Mouse (Mus musculus) MEL (cell line): Measurements from ENCODE around the gene Rassf3. TPM values are rescaled to one million over a fixed set of nuclear protein-coding genes. Genes with fewer than 3 reads are reported as not detected.

Source experiments
- DNase-seq: peaks from one replicate; pipeline ENCODE4 v3.0.0; 2011; ENCODE audit warnings: low read depth, low spot score
- H3K27ac ChIP-seq: 2 replicates; pipeline ENCODE4 v1.5.1; 2012; ENCODE audit warnings: low read depth, mild to moderate bottlenecking, control low read depth, low read length, moderate library complexity; ENCODE audit not compliant: control insufficient read depth
- H3K27me3 ChIP-seq, 2 experiments: fragments of 150-350 bp in 1 of 2; sonication (generic) in 1 of 2; 2 replicates each; pipeline ENCODE4 v1.6.1; 2012; ENCODE audit warnings: low read length in 2 of 2, mild to moderate bottlenecking in 2 of 2, improper control_type of control experiment in 1 of 2, moderate library complexity in 1 of 2; ENCODE audit not compliant: insufficient read depth in 2 of 2, control insufficient read depth in 1 of 2
- H3K36me3 ChIP-seq, 2 experiments: 2 replicates each; pipeline ENCODE4 v1.6.1; 2012 to 2014; ENCODE audit warnings: low read length in 2 of 2, improper control_type of control experiment in 1 of 2, inconsistent platforms in 1 of 2, mild to moderate bottlenecking in 1 of 2; ENCODE audit not compliant: insufficient read depth in 2 of 2, control insufficient read depth in 1 of 2
- H3K4me1 ChIP-seq, 2 experiments: fragments of 150-350 bp in 1 of 2; sonication (generic) in 1 of 2; 2 replicates each; pipeline ENCODE4 v1.6.1; 2012; ENCODE audit warnings: low read length in 2 of 2, improper control_type of control experiment in 1 of 2, mild to moderate bottlenecking in 1 of 2; ENCODE audit not compliant: insufficient read depth in 2 of 2, control insufficient read depth in 1 of 2
- H3K4me3 ChIP-seq, 2 experiments: fragments of 150-350 bp in 1 of 2; sonication (generic) in 1 of 2; 2 replicates each; pipeline ENCODE4 v1.5.1; 2012; ENCODE audit warnings: low read depth in 2 of 2, low read length in 2 of 2, mild to moderate bottlenecking in 2 of 2, moderate library complexity in 2 of 2, control low read depth in 1 of 2, improper control_type of control experiment in 1 of 2; ENCODE audit not compliant: control insufficient read depth in 1 of 2, insufficient read depth in 1 of 2
- H3K79me2 ChIP-seq: 2 replicates; pipeline ENCODE4 v1.6.1; 2012; ENCODE audit warnings: mild to moderate bottlenecking, low read length, moderate library complexity; ENCODE audit not compliant: control insufficient read depth, poor library complexity, insufficient read depth
- H3K9ac ChIP-seq: 2 replicates; pipeline ENCODE4 v1.6.1; 2012; ENCODE audit warnings: low read depth, mild to moderate bottlenecking, control low read depth, low read length, moderate library complexity; ENCODE audit not compliant: control insufficient read depth, poor library complexity, severe bottlenecking
- H3K9me3 ChIP-seq: fragments of 150-350 bp; sonication (generic); replicated peaks from 2 replicates; pipeline ENCODE4 v1.6.1; 2012; ENCODE audit warnings: mild to moderate bottlenecking, low read length, improper control_type of control experiment, moderate library complexity; ENCODE audit not compliant: insufficient read depth
- BHLHE40 ChIP-seq: IDR thresholded peaks from 2 replicates; pipeline ENCODE4 v1.6.1; 2012; ENCODE audit warnings: low read depth, mild to moderate bottlenecking, inconsistent platforms, low read length, improper control_type of control experiment, borderline replicate concordance
- CHD2 ChIP-seq: IDR thresholded peaks from 2 replicates; pipeline ENCODE4 v1.6.1; 2011; ENCODE audit warnings: low read length, improper control_type of control experiment
- E2F4 ChIP-seq: IDR thresholded peaks from 2 replicates; pipeline ENCODE4 v1.6.1; 2011; ENCODE audit warnings: low read depth, low read length, improper control_type of control experiment, borderline replicate concordance
- EP300 ChIP-seq, 2 experiments: IDR thresholded peaks; 2 replicates each; pipeline ENCODE4 v1.6.1; 2011; ENCODE audit warnings: improper control_type of control experiment in 2 of 2, low read length in 2 of 2, low read depth in 1 of 2, mild to moderate bottlenecking in 1 of 2
- ETS1 ChIP-seq: IDR thresholded peaks from 2 replicates; pipeline ENCODE4 v1.6.1; 2012; ENCODE audit warnings: low read depth, mild to moderate bottlenecking, inconsistent platforms, low read length, improper control_type of control experiment, moderate library complexity
- GATA1 ChIP-seq: IDR thresholded peaks from 2 replicates; pipeline ENCODE4 v1.6.1; 2011; ENCODE audit warnings: low read depth, low read length, improper control_type of control experiment
- JUND ChIP-seq: IDR thresholded peaks from 2 replicates; pipeline ENCODE4 v1.6.1; 2011; ENCODE audit warnings: low read depth, mild to moderate bottlenecking, improper control_type of control experiment, low read length
- MAFK ChIP-seq: IDR thresholded peaks from 2 replicates; pipeline ENCODE4 v1.6.1; 2011; ENCODE audit warnings: low read depth, mild to moderate bottlenecking, low read length, improper control_type of control experiment, borderline replicate concordance
- MAX ChIP-seq: IDR thresholded peaks from 2 replicates; pipeline ENCODE4 v1.6.1; 2011; ENCODE audit warnings: low read length, improper control_type of control experiment
- MAZ ChIP-seq: IDR thresholded peaks from 2 replicates; pipeline ENCODE4 v1.6.1; 2012; ENCODE audit warnings: low read depth, mild to moderate bottlenecking, inconsistent platforms, low read length, improper control_type of control experiment
- MEF2A ChIP-seq: IDR thresholded peaks from 2 replicates; pipeline ENCODE4 v1.6.1; 2014; ENCODE audit warnings: low read depth, mild to moderate bottlenecking, inconsistent platforms, low read length, improper control_type of control experiment; ENCODE audit not compliant: poor library complexity, insufficient replicate concordance, severe bottlenecking; ENCODE audit errors: extremely low read depth
- MXI1 ChIP-seq: IDR thresholded peaks from 2 replicates; pipeline ENCODE4 v1.6.1; 2011; ENCODE audit warnings: mild to moderate bottlenecking, low read depth, low read length, improper control_type of control experiment
- MYC ChIP-seq: IDR thresholded peaks from 2 replicates; pipeline ENCODE4 v1.6.1; 2011; ENCODE audit warnings: low read depth, mild to moderate bottlenecking, low read length, improper control_type of control experiment, moderate library complexity
- NELFE ChIP-seq: IDR thresholded peaks from 2 replicates; pipeline ENCODE4 v1.6.1; 2011; ENCODE audit warnings: low read depth, low read length, improper control_type of control experiment
- NRF1 ChIP-seq: IDR thresholded peaks from 2 replicates; pipeline ENCODE4 v1.6.1; 2014; ENCODE audit warnings: low read depth, mild to moderate bottlenecking, inconsistent platforms, low read length, improper control_type of control experiment, moderate library complexity; ENCODE audit not compliant: poor library complexity, insufficient read depth, severe bottlenecking
- POLR2AphosphoS2 ChIP-seq: IDR thresholded peaks from 2 replicates; pipeline ENCODE4 v1.6.1; 2011; ENCODE audit warnings: low read length, improper control_type of control experiment
- RCOR1 ChIP-seq: IDR thresholded peaks from 2 replicates; pipeline ENCODE4 v1.6.1; 2012; ENCODE audit warnings: low read depth, mild to moderate bottlenecking, inconsistent platforms, low read length, improper control_type of control experiment
- SIN3A ChIP-seq: IDR thresholded peaks from 2 replicates; pipeline ENCODE4 v1.6.1; 2012; ENCODE audit warnings: low read length, improper control_type of control experiment, inconsistent platforms
- TAL1 ChIP-seq: IDR thresholded peaks from 2 replicates; pipeline ENCODE4 v1.6.1; 2012; ENCODE audit warnings: mild to moderate bottlenecking, inconsistent platforms, low read length, moderate library complexity, mixed read lengths
- TCF12 ChIP-seq: IDR thresholded peaks from 2 replicates; pipeline ENCODE4 v1.6.1; 2014; ENCODE audit warnings: low read depth, mild to moderate bottlenecking, inconsistent platforms, low read length, improper control_type of control experiment, moderate library complexity
- UBTF ChIP-seq: IDR thresholded peaks from 2 replicates; pipeline ENCODE4 v1.6.1; 2012; ENCODE audit warnings: low read depth, mild to moderate bottlenecking, inconsistent platforms, low read length, improper control_type of control experiment, moderate library complexity, borderline replicate concordance; ENCODE audit not compliant: insufficient read depth
- USF1 ChIP-seq: IDR thresholded peaks from 2 replicates; pipeline ENCODE4 v1.6.1; 2014; ENCODE audit warnings: low read depth, mild to moderate bottlenecking, inconsistent platforms, low read length, improper control_type of control experiment, moderate library complexity
- ZC3H11A ChIP-seq: IDR thresholded peaks from 2 replicates; pipeline ENCODE4 v1.6.1; 2012; ENCODE audit warnings: low read depth, mild to moderate bottlenecking, inconsistent platforms, low read length, improper control_type of control experiment
- ZKSCAN1 ChIP-seq: IDR thresholded peaks from 2 replicates; pipeline ENCODE4 v1.6.1; 2012; ENCODE audit warnings: low read depth, mild to moderate bottlenecking, inconsistent platforms, low read length, improper control_type of control experiment, moderate library complexity
- ZMIZ1 ChIP-seq: IDR thresholded peaks from 2 replicates; pipeline ENCODE4 v1.6.1; 2012; ENCODE audit warnings: low read depth, mild to moderate bottlenecking, inconsistent platforms, low read length, improper control_type of control experiment, moderate library complexity
- polyA plus RNA-seq, 2 experiments: library from polyadenylated mRNA; stranded (reverse) in 1 of 2; unstranded in 1 of 2; fragments of >175 nt in 1 of 2; fragments of >200 nt in 1 of 2; gene quantifications; 2 replicates each; pipeline versions ENCODE4 v1.2.1 to v1.2.4; 2012; ENCODE audit warnings: low replicate concordance in 2 of 2, low read depth in 1 of 2; ENCODE audit not compliant: insufficient read length in 2 of 2, insufficient read depth in 1 of 2, missing spikeins in 1 of 2
- total RNA-seq: library from RNA; depleted of rRNA; stranded (reverse); fragments of 300-350 nt; gene quantifications from 2 replicates; pipeline ENCODE4 v1.2.3, GENCODE M21; 2012

Rassf3 gene
- total and polyA plus RNA-seq, 3 experiments: 9.2 to 15.8 TPM; not detected in 1

- Histone ChIP-seq H3K9me3 (no peaks in the 10 kb centered on the region), H3K4me3 (no peak overlapping the region), H3K79me2 (no peaks in the 10 kb centered on the region; the same call in 1 of the 2 replicates), H3K4me1 (peaks cover 5 to 24% of the 10 kb centered on the region in 2 experiments; a peak in 2 of 4 replicates), H3K36me3 (peaks cover 8 to 18% of the 10 kb centered on the region in 2 experiments), H3K27ac (peak overlapping the region; percentile 99), H3K9ac (peak overlapping the region; percentile 81), H3K27me3 (no peaks in the 10 kb centered on the region)
- 0 out of 2 replicates have a peak, but pooled peaks have one; percentile 51 for TF ChIP-seq ZKSCAN1
- no peak for TF ChIP-seq ZMIZ1
- TF ChIP-seq NELFE: no peak
- TF ChIP-seq RCOR1: no peak
- no peak for DNase-seq
Observed at GRCm38 (mm10) chr10:121375649-121376493, 100.3 kb downstream of the Rassf3 start.

GRCm38 (mm10) chr10:121374693-121375620 lies 101.2 kb downstream of the Rassf3 start:
- H3K27ac ChIP-seq: peak overlapping the region; percentile 99
- peak overlapping the region; percentile 81 for H3K9ac ChIP-seq
- TF ChIP-seq USF1 (peak; percentile 78), CHD2 (peak; percentile 64; the same call in 1 of the 2 replicates), ZMIZ1 (peak; percentile 72; the same call in 1 of the 2 replicates), E2F4 (no peak), NELFE (0 out of 2 replicates have a peak, but pooled peaks have one; percentile 36), POLR2AphosphoS2 (peak; percentile 52; the same call in 1 of the 2 replicates), NRF1 (no peak), UBTF (0 out of 2 replicates have a peak, but pooled peaks have one; percentile 27), MYC (peak; percentile 86), MAZ (peak; percentile 75; the same call in 1 of the 2 replicates), MEF2A (no peak), SIN3A (peak; percentile 90), RCOR1 (peak; percentile 67; the same call in 1 of the 2 replicates), TAL1 (no peak; the same call in 1 of the 2 replicates), ZC3H11A (no peak), MAFK (no peak), JUND (peak; percentile 45; the same call in 1 of the 2 replicates), EP300 (IDR thresholded peaks at IDR 0.05; ENCODE audit: low read depth in 1 of 2, low read length in 2 of 2) (peak; percentile 57 to 78), BHLHE40 (peak; percentile 41; the same call in 1 of the 2 replicates), MXI1 (peak; percentile 82), GATA1 (peak; percentile 70), MAX (peak; percentile 83; the same call in 1 of the 2 replicates), TCF12 (peak; percentile 38; the same call in 1 of the 2 replicates), ETS1 (peak; percentile 67)

More at GRCm38 (mm10) chr10:121374693-121375620, 101.2 kb downstream of the Rassf3 start:
- peaks cover 5 to 24% of the 10 kb centered on the region in 2 experiments; a peak in 2 of 4 replicates for H3K4me1 ChIP-seq
- no peaks in the 10 kb centered on the region for H3K27me3 ChIP-seq
- peak overlapping the region; percentile 21 to 39 for H3K4me3 ChIP-seq
- H3K36me3 ChIP-seq: peaks cover 6 to 18% of the 10 kb centered on the region in 2 experiments
- H3K9me3 ChIP-seq: no peaks in the 10 kb centered on the region
- peak; percentile 87 for DNase-seq
- H3K79me2 ChIP-seq: no peaks in the 10 kb centered on the region; the same call in 1 of the 2 replicates
